Mouse (Mus musculus): Measurements from ENCODE around the gene Rnf4.

- TF ChIP-seq CTCF (IDR thresholded peaks at IDR 0.05; ENCODE audit: extremely low read depth, insufficient read depth, low read length) (no peak), POLR2A (IDR thresholded peaks at IDR 0.05; ENCODE audit: extremely low read depth, insufficient read depth, low read length) (no peak)
These were observed 471 bp upstream of the Rnf4 start for GRCm38 (mm10) chr5:34335539-34336096.

All from cortical plate, adult 2 months (tissue).